Mouse (Mus musculus): ENCODE data around the gene Hmmr.

Hmmr gene

GRCm38 (mm10) chr11:40695103-40695502, 38.1 kb downstream of the Hmmr start, which contains the start of gene Mat2b:
TSS of gene Mat2b (minus strand) at chr11:40695203.
- DNase-seq (ENCODE audit: low read depth, low spot score): no peak

- DNase-seq (ENCODE audit: low read depth, low spot score): peak; percentile 80
Observed at GRCm38 (mm10) chr11:40694311-40695087, 38.7 kb downstream of the Hmmr start.

GRCm38 (mm10) chr11:40693366-40693951, 39.8 kb downstream of the Hmmr start:
- DNase-seq (ENCODE audit: low read depth, low spot score): peak; percentile 47

- DNase-seq (ENCODE audit: low read depth, low spot score): peak; percentile 95
Observed at GRCm38 (mm10) chr11:40692511-40693365, 40.5 kb downstream of the Hmmr start.

- DNase-seq (ENCODE audit: low read depth, low spot score): no peak
Observed at GRCm38 (mm10) chr11:40692101-40692509, 41.1 kb downstream of the Hmmr start.

GRCm38 (mm10) chr11:40690444-40691127, 42.6 kb downstream of the Hmmr start:
- DNase-seq (ENCODE audit: low read depth, low spot score): peak; percentile 4

- DNase-seq (ENCODE audit: low read depth, low spot score): no peak
Observed at GRCm38 (mm10) chr11:40683295-40683694, 49.9 kb downstream of the Hmmr start.

GRCm38 (mm10) chr11:40682456-40682855, 50.8 kb downstream of the Hmmr start:
- DNase-seq (ENCODE audit: low read depth, low spot score): no peak

- peak; percentile 50 for DNase-seq (ENCODE audit: low read depth, low spot score)
Observed at GRCm38 (mm10) chr11:40677169-40677568, 56.1 kb downstream of the Hmmr start.

GRCm38 (mm10) chr11:40675014-40675730, 58.0 kb downstream of the Hmmr start:
- DNase-seq (ENCODE audit: low read depth, low spot score): no peak

Measured in CD4-positive, CD25-positive, alpha-beta regulatory T cell, adult 2 months (primary cell).